13 mouse cellular contexts compared by ENCODE assay signal in the genomic region with DNA sequence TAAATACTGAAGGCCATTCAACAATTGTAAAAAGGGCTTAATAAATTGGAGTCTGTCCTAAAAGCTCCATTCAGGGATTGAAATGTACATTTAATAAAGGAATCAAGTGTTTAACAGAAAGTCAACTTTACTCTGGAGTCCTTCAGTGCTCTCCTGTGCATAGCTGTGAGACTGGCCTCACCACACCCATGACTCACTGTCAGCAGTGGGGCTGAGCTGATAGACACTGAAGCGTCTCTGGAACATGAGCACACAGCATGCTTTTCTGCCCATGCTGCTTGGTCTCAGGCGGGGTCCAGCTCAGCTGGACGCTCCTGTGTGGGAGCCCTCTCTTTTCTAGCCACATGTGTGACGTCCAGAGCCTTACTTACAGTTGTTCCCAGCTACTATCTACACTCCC. TPM values are rescaled to one million over a fixed set of nuclear protein-coding genes. Genes with fewer than 3 reads are reported as not detected.
DNase-seq lines count a peak whose midpoint lies in the region; ATAC-seq and TF ChIP-seq lines count a peak whose summit lies in the region.
"Not testable (repeated sequence)": the region's sequence is repeated elsewhere in the genome, so short reads cannot be mapped to it uniquely, and the experiment has no call there.
"Had no signal": no experiment of that assay in that cellular context is flagged by ENCODE, and none has a peak within 500 bp of the region (broad histone marks: within the 10 kb centered on the region; RNA-seq: fewer than 3 reads in every experiment).

No protein-coding gene starts in this region.

- DNase-seq in Patski (ENCODE audit: low read depth, low spot score); hindbrain, postnatal 0 days (ENCODE audit: low spot score); lung, postnatal 0 days (ENCODE audit: low spot score); stomach, postnatal 0 days (ENCODE audit: low spot score): not testable (repeated sequence)

- in situ Hi-C loops in Patski (cut with MboI; ENCODE audit: low pct_unique_long_range_greater_than_20kb) = loop anchor here (10.0 kb wide), 1 partner anchor 1002 kb away; the partner anchor contains the start of gene Rsph3a

- TF ChIP-seq CTCF in Patski (IDR thresholded peaks at IDR 0.05); hindbrain, postnatal 0 days (IDR thresholded peaks at IDR 0.05; ENCODE audit: low read depth); intestine, postnatal 0 days (IDR thresholded peaks at IDR 0.05; ENCODE audit: low read depth); lung, postnatal 0 days (IDR thresholded peaks at IDR 0.05); stomach, postnatal 0 days (IDR thresholded peaks at IDR 0.05; ENCODE audit: low read depth): not testable (repeated sequence)

- H3K9ac ChIP-seq in hindbrain, postnatal 0 days (replicated peaks; ENCODE audit: low read length); intestine, postnatal 0 days (ENCODE audit: low read depth, low read length); lung, postnatal 0 days (replicated peaks; ENCODE audit: low read depth); stomach, postnatal 0 days (ENCODE audit: low read length): not testable (repeated sequence)

- ATAC-seq in Patski = peak; percentile 97
- ATAC-seq in hindbrain, postnatal 0 days = peak; percentile 27; the same call in 1 of the 2 replicates
- ATAC-seq in intestine, postnatal 0 days = peak; percentile 72
- peak; percentile 23; the same call in 1 of the 2 replicates for ATAC-seq in lung, postnatal 0 days
- 0 out of 2 replicates have a peak, but pooled peaks have one; percentile 39 for ATAC-seq in megakaryocyte progenitor cell, adult 5-6 weeks (replicated peaks; ENCODE audit: poor library complexity)
- peak; percentile 58; the same call in 1 of the 2 replicates for ATAC-seq in megakaryocyte-erythroid progenitor cell, adult 5-6 weeks (replicated peaks; ENCODE audit: low FRiP score, low TSS enrichment, poor library complexity, severe bottlenecking)
- peak; percentile 83 for ATAC-seq in stomach, postnatal 0 days (ENCODE audit: low FRiP score, low TSS enrichment)

- not testable (repeated sequence) for H3K4me1 ChIP-seq in hindbrain, postnatal 0 days (ENCODE audit: insufficient read depth, low read length); intestine, postnatal 0 days (replicated peaks; ENCODE audit: control insufficient read depth, insufficient read depth, low read length); lung, postnatal 0 days (ENCODE audit: insufficient read depth, low read depth, low read length); stomach, postnatal 0 days (replicated peaks; ENCODE audit: control insufficient read depth, insufficient read depth)

- POLR2A ChIA-PET in Patski (lab: Charles Lee) = not testable (repeated sequence)

- H3K27me3 ChIP-seq in Patski; hindbrain, postnatal 0 days (ENCODE audit: insufficient read depth, low read length); intestine, postnatal 0 days (replicated peaks; ENCODE audit: control insufficient read depth, insufficient read depth, low read length); lung, postnatal 0 days (replicated peaks; ENCODE audit: insufficient read depth, low read length); stomach, postnatal 0 days (ENCODE audit: control insufficient read depth, insufficient read depth, low read length): not testable (repeated sequence)

- not testable (repeated sequence) for H3K27ac ChIP-seq in hindbrain, postnatal 0 days; intestine, postnatal 0 days (ENCODE audit: low read depth, low read length); lung, postnatal 0 days (ENCODE audit: low read length); stomach, postnatal 0 days (replicated peaks)

- no CpG with 5 or more reads among the region's 4 CpGs for WGBS in hindbrain, postnatal 0 days
- WGBS in intestine, postnatal 0 days = no CpG with 5 or more reads among the region's 4 CpGs
- no CpG with 5 or more reads among the region's 4 CpGs for WGBS in lung, postnatal 0 days
- no CpG with 5 or more reads among the region's 4 CpGs for WGBS in stomach, postnatal 0 days

- H3K36me3 ChIP-seq in hindbrain, postnatal 0 days (ENCODE audit: insufficient read depth, low read length); intestine, postnatal 0 days (ENCODE audit: control insufficient read depth, insufficient read depth); lung, postnatal 0 days (ENCODE audit: insufficient read depth, low read length); stomach, postnatal 0 days (ENCODE audit: control insufficient read depth, insufficient read depth, low read length): not testable (repeated sequence)

- H3K4me2 ChIP-seq in hindbrain, postnatal 0 days (ENCODE audit: low read depth, low read length); intestine, postnatal 0 days (replicated peaks; ENCODE audit: low read depth); lung, postnatal 0 days (replicated peaks; ENCODE audit: low read depth, low read length); stomach, postnatal 0 days (replicated peaks; ENCODE audit: low read depth): not testable (repeated sequence)

- not testable (repeated sequence) for H3K4me3 ChIP-seq in hindbrain, postnatal 0 days (ENCODE audit: low read length); intestine, postnatal 0 days (ENCODE audit: low read depth, low read length); lung, postnatal 0 days (ENCODE audit: low read depth, low read length); stomach, postnatal 0 days (ENCODE audit: low read depth, low read length)

- H3K9me3 ChIP-seq in hindbrain, postnatal 0 days (ENCODE audit: low read length); intestine, postnatal 0 days (ENCODE audit: control insufficient read depth); lung, postnatal 0 days (ENCODE audit: low read length); stomach, postnatal 0 days (ENCODE audit: control insufficient read depth, low read length): not testable (repeated sequence)

- CTCF ChIA-PET in Patski (lab: Charles Lee) = not testable (repeated sequence)

- not testable (repeated sequence) for TF ChIP-seq EP300 in lung, postnatal 0 days (IDR thresholded peaks at IDR 0.05); stomach, postnatal 0 days (optimal IDR thresholded peaks at IDR 0.05)

RNA-seq across cellular contexts. Expression of gene Rsph3b, which starts 5.9 kb away (rescaled TPM):
- polyA plus RNA-seq in Patski (2021) = 57.5 TPM
- total RNA-seq in hindbrain, postnatal 0 days (2014; rRNA removed) = 27.4 and 35.5 TPM in 2 replicates
- 54.3 and 56.4 TPM in 2 replicates for polyA plus RNA-seq in hindbrain, postnatal 0 days (2015; fragmentation: Nextera tagmentation; extraction: Ambion mirVana)
- polyA plus RNA-seq in intestine, postnatal 0 days (2015; fragmentation: Nextera tagmentation; extraction: Ambion mirVana) = 35.6 and 35.7 TPM in 2 replicates
- polyA plus RNA-seq in lung, postnatal 0 days (2015; fragmentation: Nextera tagmentation; extraction: Ambion mirVana) = 47.2 and 52.6 TPM in 2 replicates
- total RNA-seq in megakaryocyte progenitor cell, adult 5-6 weeks (2015) = 30.8 and 30.9 TPM in 2 replicates
- 33.0 and 39.2 TPM in 2 replicates for total RNA-seq in megakaryocyte progenitor cell, adult 5-6 weeks (2017)
- 25.6 and 30.5 TPM in 2 replicates for total RNA-seq in megakaryocyte-erythroid progenitor cell, adult 5-6 weeks (2014; fragmentation: Nextera tagmentation)
- 40.8 and 42.2 TPM in 2 replicates for total RNA-seq in megakaryocyte-erythroid progenitor cell, adult 5-6 weeks (2017)
- polyA plus RNA-seq in stomach, postnatal 0 days (2015; fragmentation: Nextera tagmentation; extraction: Ambion mirVana) = 36.4 and 39.0 TPM in 2 replicates

RNA-seq across cellular contexts. Expression of gene Tagap1, which starts 18.4 kb away (rescaled TPM):
- 9.9 TPM for polyA plus RNA-seq in Patski (2021)
- total RNA-seq in hindbrain, postnatal 0 days (2014; rRNA removed) = 38.2 and 40.7 TPM in 2 replicates
- polyA plus RNA-seq in hindbrain, postnatal 0 days (2015; fragmentation: Nextera tagmentation; extraction: Ambion mirVana) = 49.7 and 52.7 TPM in 2 replicates
- 12.4 and 12.6 TPM in 2 replicates for polyA plus RNA-seq in intestine, postnatal 0 days (2015; fragmentation: Nextera tagmentation; extraction: Ambion mirVana)
- 22.1 and 24.1 TPM in 2 replicates for polyA plus RNA-seq in lung, postnatal 0 days (2015; fragmentation: Nextera tagmentation; extraction: Ambion mirVana)
- 45.2 and 58.1 TPM in 2 replicates for total RNA-seq in megakaryocyte progenitor cell, adult 5-6 weeks (2015)
- total RNA-seq in megakaryocyte progenitor cell, adult 5-6 weeks (2017) = 34.9 and 46.6 TPM in 2 replicates
- 43.6 and 70.2 TPM in 2 replicates for total RNA-seq in megakaryocyte-erythroid progenitor cell, adult 5-6 weeks (2014; fragmentation: Nextera tagmentation)
- 35.9 and 36.3 TPM in 2 replicates for total RNA-seq in megakaryocyte-erythroid progenitor cell, adult 5-6 weeks (2017)
- polyA plus RNA-seq in stomach, postnatal 0 days (2015; fragmentation: Nextera tagmentation; extraction: Ambion mirVana) = 17.5 and 18.7 TPM in 2 replicates

RNA-seq across cellular contexts. Expression of gene Rnaset2b, which starts 27.9 kb away (rescaled TPM):
- 147 TPM for polyA plus RNA-seq in Patski (2021)
- total RNA-seq in hindbrain, postnatal 0 days (2014; rRNA removed) = 12.5 and 24.9 TPM in 2 replicates
- 150 and 167 TPM in 2 replicates for polyA plus RNA-seq in hindbrain, postnatal 0 days (2015; fragmentation: Nextera tagmentation; extraction: Ambion mirVana)
- polyA plus RNA-seq in intestine, postnatal 0 days (2015; fragmentation: Nextera tagmentation; extraction: Ambion mirVana) = 315 and 316 TPM in 2 replicates
- polyA plus RNA-seq in lung, postnatal 0 days (2015; fragmentation: Nextera tagmentation; extraction: Ambion mirVana) = 426 and 446 TPM in 2 replicates
- total RNA-seq in megakaryocyte progenitor cell, adult 5-6 weeks (2015) = 863 and 899 TPM in 2 replicates
- 903 and 1,046 TPM in 2 replicates for total RNA-seq in megakaryocyte progenitor cell, adult 5-6 weeks (2017)
- total RNA-seq in megakaryocyte-erythroid progenitor cell, adult 5-6 weeks (2014; fragmentation: Nextera tagmentation) = 123 and 163 TPM in 2 replicates
- 276 and 277 TPM in 2 replicates for total RNA-seq in megakaryocyte-erythroid progenitor cell, adult 5-6 weeks (2017)
- 240 and 249 TPM in 2 replicates for polyA plus RNA-seq in stomach, postnatal 0 days (2015; fragmentation: Nextera tagmentation; extraction: Ambion mirVana)

RNA-seq across cellular contexts. Expression of gene Gm49721, which starts 36.1 kb away (rescaled TPM):
- polyA plus RNA-seq in Patski (2021) = not detected
- total RNA-seq in hindbrain, postnatal 0 days (2014; rRNA removed) = 6.1 and 7.2 TPM in 2 replicates
- 0.54 TPM in 1 of 2 replicates, not detected in the other for polyA plus RNA-seq in hindbrain, postnatal 0 days (2015; fragmentation: Nextera tagmentation; extraction: Ambion mirVana)
- polyA plus RNA-seq in intestine, postnatal 0 days (2015; fragmentation: Nextera tagmentation; extraction: Ambion mirVana) = 0.09 and 0.13 TPM in 2 replicates
- 0.30 and 0.32 TPM in 2 replicates for polyA plus RNA-seq in lung, postnatal 0 days (2015; fragmentation: Nextera tagmentation; extraction: Ambion mirVana)
- total RNA-seq in megakaryocyte progenitor cell, adult 5-6 weeks (2015) = not detected in 2 replicates
- not detected in 2 replicates for total RNA-seq in megakaryocyte progenitor cell, adult 5-6 weeks (2017)
- total RNA-seq in megakaryocyte-erythroid progenitor cell, adult 5-6 weeks (2014; fragmentation: Nextera tagmentation) = not detected in 2 replicates
- total RNA-seq in megakaryocyte-erythroid progenitor cell, adult 5-6 weeks (2017) = not detected in 2 replicates
- polyA plus RNA-seq in stomach, postnatal 0 days (2015; fragmentation: Nextera tagmentation; extraction: Ambion mirVana) = 0.17 TPM in 1 of 2 replicates, not detected in the other
- total RNA-seq: adrenal gland, adult 18-20 months; adrenal gland, postnatal 14 days; CH12.LX; MEL had no signal
- polyA plus RNA-seq: C2C12, G1E had no signal

Comparison
In these comparisons a context has a peak if more than half of its experiments do, and no peak if none do; other contexts are left out.
1. ATAC-seq: peak in every context shown above with its lines; median percentile 97 in Patski; 83 in stomach, postnatal 0 days; 72 in intestine, postnatal 0 days; 58 in megakaryocyte-erythroid progenitor cell, adult 5-6 weeks; 39 in megakaryocyte progenitor cell, adult 5-6 weeks; 27 in hindbrain, postnatal 0 days; 23 in lung, postnatal 0 days.